Mouse (Mus musculus): ENCODE data around the gene Adprh. TPM values are rescaled to one million over a fixed set of nuclear protein-coding genes. Genes with fewer than 3 reads are reported as not detected.

Gene Adprh
- total RNA-seq, 2 experiments from 2014 or later, result 61.6 to 63.2 TPM

- no peak for DNase-seq (ENCODE audit: low spot score in 2 of 2)
These were observed 53.4 kb downstream of the Adprh start for GRCm38 (mm10) chr16:38399076-38399475.

GRCm38 (mm10) chr16:38398266-38398665 is 54.2 kb downstream of the Adprh start:
- no peak for DNase-seq (ENCODE audit: low spot score in 2 of 2)

GRCm38 (mm10) chr16:38396155-38396554 is 56.3 kb downstream of the Adprh start:
- DNase-seq (ENCODE audit: low spot score in 2 of 2), result no peak

- no peak for DNase-seq (ENCODE audit: low spot score in 2 of 2)
These were observed 57.3 kb downstream of the Adprh start for GRCm38 (mm10) chr16:38395060-38395730.

- no peak for DNase-seq (ENCODE audit: low spot score in 2 of 2)
These were observed 58.3 kb downstream of the Adprh start for GRCm38 (mm10) chr16:38394191-38394618.

Other genes with a start within 250 kb of the Adprh start
- gene Nr1i2, start 157.9 kb downstream of the Adprh start, total RNA-seq (2021), result not detected
- gene Maats1, start 110.6 kb downstream of the Adprh start, total RNA-seq (2021), result 1 to 10 TPM in 1 of 2 experiments, under 1 TPM in 1; 0.82 to 1.5 TPM
- 100 to 1,000 TPM; 140 to 142 TPM for gene Cox17, start 105.7 kb downstream of the Adprh start, total RNA-seq (2021)
- not detected for gene Gm21987, start 105.7 kb downstream of the Adprh start, total RNA-seq (2021)
- gene Popdc2, start 90.5 kb downstream of the Adprh start, total RNA-seq (2021), result 1 to 10 TPM in 1 of 2 experiments, under 1 TPM in 1; 0.89 to 1.3 TPM
- gene Pla1a, start 19.6 kb downstream of the Adprh start, total RNA-seq (2021), result 1 to 10 TPM in 1 of 2 experiments, under 1 TPM in 1; 0.94 to 1.0 TPM
- gene Cd80, start 2.9 kb upstream of the Adprh start, total RNA-seq (2021), result under 1 TPM; 0.30 to 0.65 TPM
- 10 to 100 TPM; 33.9 to 36.2 TPM for gene Timmdc1, start 70.0 kb upstream of the Adprh start, total RNA-seq (2021)
- 10 to 100 TPM; 43.4 TPM for gene Poglut1, start 97.6 kb upstream of the Adprh start, total RNA-seq (2021)
- 10 to 100 TPM; 20.8 to 21.0 TPM for gene Tmem39a, start 106.0 kb upstream of the Adprh start, total RNA-seq (2021)

All from left cerebral cortex, adult 18-20 months (tissue).